Mouse (Mus musculus) granulocyte monocyte progenitor cell, adult 5-6 weeks (primary cell): ENCODE results near the gene Vps37c. TPM values are rescaled to one million over a fixed set of nuclear protein-coding genes. Genes with fewer than 3 reads are reported as not detected.

ENCODE experiments used
- ATAC-seq: replicated peaks from 2 replicates; pipeline ENCODE4 v1.8.0; 2016; ENCODE audit warnings: mild to moderate bottlenecking, moderate TSS enrichment, inconsistent platforms; ENCODE audit not compliant: poor library complexity, severe bottlenecking
- total RNA-seq, 2 experiments: library from RNA; stranded (forward) in 1 of 2; stranded (reverse) in 1 of 2; fragments of 200-712, 200-1000 nt in 1 of 2; fragments of >200 nt in 1 of 2; fragmentation: Nextera tagmentation in 1 of 2; gene quantifications; 2 replicates each; pipeline ENCODE4 v1.2.3; 2014 to 2017

Vps37c gene
- total RNA-seq, 2 experiments from 2014 or later = 20.0 to 23.8 TPM

GRCm38 (mm10) chr19:10761794-10762415 is 73.4 kb downstream of the Vps37c start:
- no peak for ATAC-seq

GRCm38 (mm10) chr19:10762468-10762867 is 73.9 kb downstream of the Vps37c start:
- no peak for ATAC-seq

GRCm38 (mm10) chr19:10763381-10764031 is 75.0 kb downstream of the Vps37c start:
- no peak for ATAC-seq

Other genes with a start within 250 kb of the Vps37c start
- gene Lrrc10b, start 231.3 kb upstream of the Vps37c start, total RNA-seq (2014; fragmentation: Nextera tagmentation) = not detected in 2 replicates
- gene Lrrc10b, start 231.3 kb upstream of the Vps37c start, total RNA-seq (2017) = 0.34 TPM in 1 of 2 replicates, not detected in the other
- 1.2 TPM in 1 of 2 replicates, not detected in the other for gene Ppp1r32, start 205.8 kb upstream of the Vps37c start, total RNA-seq (2014; fragmentation: Nextera tagmentation)
- gene Ppp1r32, start 205.8 kb upstream of the Vps37c start, total RNA-seq (2017) = not detected in 2 replicates
- 73.3 and 88.9 TPM in 2 replicates for gene Cpsf7, start 163.5 kb upstream of the Vps37c start, total RNA-seq (2014; fragmentation: Nextera tagmentation)
- gene Cpsf7, start 163.5 kb upstream of the Vps37c start, total RNA-seq (2017) = 34.5 and 36.4 TPM in 2 replicates
- gene Sdhaf2, start 162.6 kb upstream of the Vps37c start, total RNA-seq (2014; fragmentation: Nextera tagmentation) = 42.9 and 44.4 TPM in 2 replicates
- 48.7 and 58.9 TPM in 2 replicates for gene Sdhaf2, start 162.6 kb upstream of the Vps37c start, total RNA-seq (2017)
- 30.4 and 39.5 TPM in 2 replicates for gene Tmem216, start 132.5 kb upstream of the Vps37c start, total RNA-seq (2014; fragmentation: Nextera tagmentation)
- gene Tmem216, start 132.5 kb upstream of the Vps37c start, total RNA-seq (2017) = 19.9 and 27.1 TPM in 2 replicates
- gene Cyb561a3, start 111.6 kb upstream of the Vps37c start, total RNA-seq (2014; fragmentation: Nextera tagmentation) = 35.1 and 39.7 TPM in 2 replicates
- gene Cyb561a3, start 111.6 kb upstream of the Vps37c start, total RNA-seq (2017) = 21.7 and 31.3 TPM in 2 replicates
- 24.4 and 28.6 TPM in 2 replicates for gene Tmem138, start 111.4 kb upstream of the Vps37c start, total RNA-seq (2014; fragmentation: Nextera tagmentation)
- 5.8 and 8.1 TPM in 2 replicates for gene Tmem138, start 111.4 kb upstream of the Vps37c start, total RNA-seq (2017)
- 174 and 186 TPM in 2 replicates for gene Ddb1, start 83.4 kb upstream of the Vps37c start, total RNA-seq (2014; fragmentation: Nextera tagmentation)
- 345 and 427 TPM in 2 replicates for gene Ddb1, start 83.4 kb upstream of the Vps37c start, total RNA-seq (2017)
- 12.8 and 13.0 TPM in 2 replicates for gene Tkfc, start 83.1 kb upstream of the Vps37c start, total RNA-seq (2014; fragmentation: Nextera tagmentation)
- gene Tkfc, start 83.1 kb upstream of the Vps37c start, total RNA-seq (2017) = 5.0 and 7.1 TPM in 2 replicates
- not detected in 2 replicates for gene Vwce, start 54.5 kb upstream of the Vps37c start, total RNA-seq (2014; fragmentation: Nextera tagmentation)
- 1.1 TPM in 1 of 2 replicates, not detected in the other for gene Vwce, start 54.5 kb upstream of the Vps37c start, total RNA-seq (2017)
- not detected in 2 replicates for gene Pga5, start 10.7 kb upstream of the Vps37c start, total RNA-seq (2014; fragmentation: Nextera tagmentation)
- gene Pga5, start 10.7 kb upstream of the Vps37c start, total RNA-seq (2017) = not detected in 2 replicates
- gene Cd5, start 50.3 kb downstream of the Vps37c start, total RNA-seq (2014; fragmentation: Nextera tagmentation) = not detected in 2 replicates
- not detected in 2 replicates for gene Cd5, start 50.3 kb downstream of the Vps37c start, total RNA-seq (2017)
- 0.28 and 3.8 TPM in 2 replicates for gene Cd6, start 141.3 kb downstream of the Vps37c start, total RNA-seq (2014; fragmentation: Nextera tagmentation)
- 0.21 and 0.26 TPM in 2 replicates for gene Cd6, start 141.3 kb downstream of the Vps37c start, total RNA-seq (2017)
- 0.99 and 1.0 TPM in 2 replicates for gene Slc15a3, start 151.0 kb downstream of the Vps37c start, total RNA-seq (2014; fragmentation: Nextera tagmentation)
- 0.22 and 0.88 TPM in 2 replicates for gene Slc15a3, start 151.0 kb downstream of the Vps37c start, total RNA-seq (2017)
- gene Tmem132a, start 181.2 kb downstream of the Vps37c start, total RNA-seq (2014; fragmentation: Nextera tagmentation) = 0.53 TPM in 1 of 2 replicates, not detected in the other
- 0.17 and 0.41 TPM in 2 replicates for gene Tmem132a, start 181.2 kb downstream of the Vps37c start, total RNA-seq (2017)
- 25.2 and 25.3 TPM in 2 replicates for gene Tmem109, start 193.3 kb downstream of the Vps37c start, total RNA-seq (2014; fragmentation: Nextera tagmentation)
- 7.8 and 11.6 TPM in 2 replicates for gene Tmem109, start 193.3 kb downstream of the Vps37c start, total RNA-seq (2017)
- gene Prpf19, start 206.5 kb downstream of the Vps37c start, total RNA-seq (2014; fragmentation: Nextera tagmentation) = 114 and 116 TPM in 2 replicates
- 140 and 236 TPM in 2 replicates for gene Prpf19, start 206.5 kb downstream of the Vps37c start, total RNA-seq (2017)
- gene Zp1, start 231.9 kb downstream of the Vps37c start, total RNA-seq (2014; fragmentation: Nextera tagmentation) = not detected in 2 replicates
- gene Zp1, start 231.9 kb downstream of the Vps37c start, total RNA-seq (2017) = not detected in 2 replicates
- not detected in 2 replicates for gene Ptgdr2, start 248.4 kb downstream of the Vps37c start, total RNA-seq (2014; fragmentation: Nextera tagmentation)
- gene Ptgdr2, start 248.4 kb downstream of the Vps37c start, total RNA-seq (2017) = not detected in 2 replicates